Mouse (Mus musculus) retina, postnatal 1 day (tissue): ENCODE data around the gene Impdh1.
A peak's percentile ranks its signal among the peaks of the same experiment; 100 is the strongest.
"Not testable (repeated sequence)": the region's sequence is repeated elsewhere in the genome, so short reads cannot be mapped to it uniquely, and the experiment has no call there.

Experiments used
- DNase-seq: peaks from one replicate; pipeline ENCODE4 v3.0.0-alpha.2; 2012

Gene Impdh1

GRCm38 (mm10) chr6:29178888-29179658, 37.1 kb downstream of the Impdh1 start, which contains the start of gene Prrt4:
Prrt4 (minus strand) TSS chr6:29179584.
- DNase-seq = peak; percentile 88

- peak; percentile 56 for DNase-seq
These were observed 38.0 kb downstream of the Impdh1 start for GRCm38 (mm10) chr6:29177901-29178879.

GRCm38 (mm10) chr6:29175113-29175512, 41.1 kb downstream of the Impdh1 start:
- DNase-seq = peak; percentile 65

DNA sequence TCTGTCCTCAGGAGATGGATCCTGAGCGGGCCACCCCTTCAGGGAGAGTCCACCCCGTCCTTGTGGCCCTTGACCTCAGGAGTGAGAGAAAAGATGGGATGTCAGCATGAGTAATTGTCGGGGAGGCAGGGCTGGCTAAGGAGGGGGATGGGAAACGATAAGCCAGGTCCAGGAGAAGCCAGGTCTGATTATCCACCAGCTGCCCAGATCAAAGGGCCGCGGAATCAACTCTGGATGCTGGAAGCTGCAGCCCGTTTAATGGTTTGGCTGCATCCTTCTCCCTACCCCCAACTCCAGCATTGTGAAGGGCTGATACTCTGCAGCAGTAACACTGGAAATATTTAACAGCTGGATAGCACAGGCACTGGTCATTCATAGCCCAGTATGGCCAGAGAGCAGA, 41.8 kb downstream of the Impdh1 start:
- DNase-seq = peak; percentile 48

DNA sequence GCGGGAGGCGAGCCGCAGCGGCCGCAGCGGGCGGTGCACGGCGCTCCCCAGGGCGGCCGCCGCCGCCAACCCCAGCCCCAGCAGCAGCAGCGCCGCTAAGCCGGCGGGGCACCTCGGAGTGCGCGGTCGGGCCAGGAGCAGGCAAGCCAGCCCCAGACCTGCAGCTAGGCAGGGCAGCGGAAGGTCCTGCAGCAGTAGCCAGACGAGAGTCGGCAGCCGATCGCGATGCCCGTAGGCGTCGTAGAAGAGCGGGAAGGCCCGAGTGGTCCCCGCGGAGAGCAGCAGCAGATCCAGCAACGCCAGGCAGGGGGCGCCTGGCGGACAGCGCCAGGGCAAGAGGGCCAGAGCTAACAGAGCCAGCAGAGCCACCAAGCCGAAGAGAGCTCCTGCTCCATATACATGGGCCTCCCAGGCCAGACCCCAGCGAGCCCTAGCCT, 45.2 kb downstream of the Impdh1 start:
- DNase-seq = peak; percentile 91

DNA sequence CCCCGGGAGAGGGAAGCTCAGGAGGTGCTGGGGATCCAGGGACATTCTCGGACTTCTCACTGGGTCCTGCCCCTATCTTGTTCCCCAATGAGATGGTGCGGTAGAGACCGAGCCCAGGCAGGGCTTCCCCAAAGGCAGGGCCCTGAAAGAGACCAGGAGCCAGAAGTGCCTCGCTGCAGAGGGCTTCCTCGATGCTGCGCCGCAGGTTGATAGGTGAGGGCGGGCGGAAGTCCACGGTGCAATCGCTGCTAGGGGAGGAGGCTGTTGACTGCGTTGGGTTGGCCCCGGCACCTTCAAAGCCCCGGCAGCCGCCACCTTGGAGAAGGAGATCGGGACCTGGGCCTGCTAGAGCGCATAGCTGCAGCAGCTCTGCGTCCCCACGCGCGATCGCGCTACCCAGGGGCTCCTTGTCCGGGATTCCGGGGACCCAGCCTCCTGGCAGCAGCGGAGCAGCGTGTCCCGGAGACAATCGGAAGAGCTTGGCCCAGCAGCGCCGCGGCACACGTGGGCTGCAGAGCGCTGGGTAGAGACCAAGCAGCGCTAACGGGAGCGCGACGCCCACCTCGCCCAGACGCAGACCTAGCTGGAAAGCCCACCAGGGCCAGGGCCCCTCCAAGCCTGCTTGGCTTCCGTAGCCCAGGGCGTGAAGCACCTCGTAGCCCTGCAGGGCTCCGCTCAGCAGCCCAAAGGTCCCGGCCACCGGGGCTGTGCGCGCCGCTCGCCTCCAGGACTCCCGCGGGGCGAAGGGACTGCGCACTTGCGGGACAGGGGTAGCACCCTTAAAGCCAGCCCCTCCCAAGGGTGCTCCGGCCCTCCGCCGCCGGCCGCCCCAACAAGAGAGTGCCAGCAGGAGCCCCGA, 45.9 kb downstream of the Impdh1 start:
- DNase-seq = peak; percentile 55

GRCm38 (mm10) chr6:29169675-29170062, 46.5 kb downstream of the Impdh1 start:
- DNase-seq = no peak

- DNase-seq = no peak
These were observed 47.3 kb downstream of the Impdh1 start for GRCm38 (mm10) chr6:29168871-29169270.

- DNase-seq = peak; percentile 85
These were observed 50.0 kb downstream of the Impdh1 start for GRCm38 (mm10) chr6:29166196-29166595.

DNA sequence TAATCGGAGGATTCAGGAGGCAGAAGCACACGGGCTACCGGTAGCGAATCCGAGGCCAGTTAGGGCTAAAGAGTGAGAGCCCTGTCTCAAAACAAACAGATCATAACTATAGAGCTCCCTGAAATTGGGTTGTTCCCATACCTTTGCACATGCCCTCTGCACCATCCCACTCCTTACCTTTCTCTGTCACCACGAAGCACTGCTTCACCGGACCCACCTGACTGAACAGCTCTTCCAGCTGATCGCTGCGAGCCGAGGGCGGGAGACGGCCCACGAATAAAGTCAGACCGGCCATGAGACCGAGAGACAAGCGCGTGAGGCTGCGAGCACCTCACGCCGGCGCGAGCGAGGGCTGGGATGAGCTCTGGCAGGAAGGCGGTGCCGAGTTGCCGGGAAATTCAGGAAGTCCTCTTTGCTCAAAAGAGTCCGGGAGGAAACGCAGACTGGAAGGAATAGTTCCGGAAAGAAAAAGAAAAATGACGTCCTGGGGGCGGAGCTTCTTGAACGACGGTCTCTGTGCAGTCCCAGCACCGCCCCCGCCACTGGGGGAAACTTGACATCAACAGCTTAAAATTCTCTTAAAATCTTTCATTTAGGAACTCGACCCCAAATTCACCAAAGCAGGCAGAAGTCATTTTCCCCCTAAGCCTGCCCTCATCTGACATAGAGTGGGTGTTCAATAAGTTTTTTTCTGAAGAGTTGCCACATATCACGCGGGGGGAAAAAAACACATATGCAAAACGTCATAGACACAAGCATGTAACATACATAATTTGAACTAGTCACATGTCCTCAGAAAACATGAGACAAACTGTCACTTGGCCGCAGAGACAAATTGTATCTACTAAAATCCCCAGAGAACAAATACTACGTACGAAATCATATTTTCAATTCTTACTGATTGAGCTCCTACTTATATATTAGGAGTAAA, 51.6 kb downstream of the Impdh1 start, which contains the start of gene Rbm28:
Rbm28 (minus strand) TSS at position 693 of the 931 bp plus-strand sequence.
- DNase-seq = peak; percentile 97

GRCm38 (mm10) chr6:29161291-29161690, 54.9 kb downstream of the Impdh1 start:
- not testable (repeated sequence) for DNase-seq

DNA sequence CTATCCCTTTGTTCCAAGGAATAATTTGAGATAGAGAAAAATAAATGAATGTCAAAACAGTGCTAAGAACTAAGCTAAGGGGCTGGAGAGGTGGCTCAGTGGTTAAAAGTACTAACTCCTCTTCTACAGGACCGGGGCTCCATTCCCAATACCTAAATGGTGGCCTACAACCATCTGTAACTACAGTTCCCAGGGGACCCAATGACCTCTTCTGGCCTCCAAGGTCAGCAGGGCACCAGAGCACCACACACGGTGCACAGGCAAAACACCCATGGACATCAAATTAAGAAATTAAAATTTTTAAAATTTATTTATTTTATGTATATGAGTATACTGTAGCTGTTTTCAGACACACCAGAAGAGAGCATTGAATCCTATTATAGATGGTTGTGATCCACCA, 55.4 kb downstream of the Impdh1 start:
- DNase-seq = no peak

- DNase-seq = no peak
These were observed 59.8 kb downstream of the Impdh1 start for GRCm38 (mm10) chr6:29156326-29156725.
